Mouse (Mus musculus): ENCODE measurements around the gene Casq2.

The Casq2 gene

DNA sequence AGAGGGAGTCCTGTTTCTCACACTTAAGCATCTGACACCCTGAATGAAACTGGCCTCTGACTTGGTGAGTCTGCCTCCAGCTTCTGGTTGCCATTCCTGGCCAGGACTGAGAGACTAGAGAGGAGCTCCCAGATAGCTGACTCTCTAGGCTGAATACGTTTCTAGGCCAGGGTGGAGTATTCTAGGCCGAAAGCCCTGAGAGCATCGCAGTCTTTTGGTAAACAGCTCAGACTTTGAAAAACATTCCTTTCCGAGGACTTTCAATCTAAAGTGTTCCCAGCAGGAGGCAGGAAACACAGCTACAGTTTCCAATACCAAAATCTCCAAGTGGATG, 80.0 kb downstream of the Casq2 start:
- no peak for DNase-seq

DNA sequence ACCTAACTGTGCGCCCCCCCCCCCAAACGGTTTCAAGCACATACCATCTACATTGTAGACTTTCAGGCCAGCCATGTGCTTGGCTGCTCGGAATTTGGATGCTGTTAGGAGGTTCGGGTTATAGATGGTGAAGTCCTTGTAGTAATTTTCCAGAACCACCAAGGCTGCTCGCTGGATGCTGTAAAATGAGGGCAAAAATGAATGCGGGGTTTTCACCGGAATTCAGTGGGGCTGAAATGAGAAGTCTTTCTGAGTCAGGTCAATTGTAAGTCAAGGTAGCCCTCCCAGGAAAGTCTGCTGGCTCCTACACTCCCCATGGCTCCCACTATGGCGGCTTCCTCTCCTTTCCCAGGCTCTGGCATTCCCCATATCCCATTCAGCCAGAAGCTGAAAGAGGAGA, 80.6 kb downstream of the Casq2 start:
- no peak for DNase-seq

DNA sequence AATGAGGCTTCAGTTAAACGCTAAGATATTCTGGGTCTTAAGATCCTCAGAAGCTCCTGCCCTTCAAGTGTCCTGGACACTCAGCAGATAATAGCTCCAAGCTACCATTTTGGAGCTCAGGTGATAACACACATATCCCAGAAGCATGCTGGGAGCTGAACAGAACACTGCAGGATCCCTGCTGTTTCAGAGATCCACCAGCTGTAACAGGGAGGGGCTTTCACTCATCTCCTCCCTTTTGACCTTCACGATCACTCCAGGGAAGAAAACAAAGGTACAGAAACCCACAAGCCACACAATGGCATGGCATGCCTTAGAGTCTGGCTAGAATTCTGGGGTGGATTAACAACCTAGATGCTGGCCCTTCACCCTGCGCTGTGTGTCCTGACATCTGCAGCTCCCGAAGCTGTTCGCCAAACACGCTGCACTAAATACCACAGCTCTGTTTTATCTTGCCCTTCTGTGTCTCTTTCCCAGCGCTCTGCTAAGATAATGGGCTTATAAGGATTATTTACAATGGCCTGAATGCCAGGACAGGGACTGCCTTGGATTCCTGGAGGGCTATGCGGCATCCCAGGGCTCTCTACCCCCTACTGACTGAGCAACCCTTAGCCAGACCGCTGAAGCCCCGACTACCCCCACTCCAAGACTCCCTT, 81.5 kb downstream of the Casq2 start:
- DNase-seq, result no peak

DNA sequence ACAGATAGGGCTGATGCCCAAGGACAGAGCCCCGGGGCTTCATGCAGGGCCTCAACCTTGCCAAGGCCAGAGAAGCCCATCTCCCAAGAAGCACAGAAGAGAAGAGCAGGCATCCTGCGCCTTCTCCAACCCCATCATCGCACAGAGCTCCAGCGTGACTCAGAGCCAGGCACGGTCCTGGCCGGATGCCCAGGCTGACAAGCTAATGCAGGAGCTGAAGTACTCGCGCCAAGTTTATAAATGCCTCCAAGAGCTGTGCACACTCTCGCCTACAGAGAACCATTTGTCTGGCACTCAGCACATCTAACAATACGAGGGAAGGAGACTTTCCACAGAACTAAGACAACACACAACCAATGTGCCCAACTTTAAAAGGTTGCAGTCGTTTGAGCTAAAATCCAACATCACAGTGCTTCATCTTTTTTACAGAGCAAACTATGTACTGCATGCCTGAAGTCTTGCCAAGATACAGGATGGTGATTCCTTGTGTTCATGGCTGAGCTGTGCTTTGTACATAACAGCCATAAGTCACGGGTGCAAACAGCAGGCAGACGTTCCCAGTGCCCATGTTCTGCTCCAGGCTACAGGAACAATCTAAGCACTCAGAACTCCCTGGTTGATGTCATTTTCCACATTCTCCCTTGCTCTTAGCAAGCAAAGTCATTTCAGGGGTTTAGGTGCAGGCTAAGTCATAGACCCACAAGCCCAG, 83.1 kb downstream of the Casq2 start:
- DNase-seq, result peak; percentile 93 to 97

DNA sequence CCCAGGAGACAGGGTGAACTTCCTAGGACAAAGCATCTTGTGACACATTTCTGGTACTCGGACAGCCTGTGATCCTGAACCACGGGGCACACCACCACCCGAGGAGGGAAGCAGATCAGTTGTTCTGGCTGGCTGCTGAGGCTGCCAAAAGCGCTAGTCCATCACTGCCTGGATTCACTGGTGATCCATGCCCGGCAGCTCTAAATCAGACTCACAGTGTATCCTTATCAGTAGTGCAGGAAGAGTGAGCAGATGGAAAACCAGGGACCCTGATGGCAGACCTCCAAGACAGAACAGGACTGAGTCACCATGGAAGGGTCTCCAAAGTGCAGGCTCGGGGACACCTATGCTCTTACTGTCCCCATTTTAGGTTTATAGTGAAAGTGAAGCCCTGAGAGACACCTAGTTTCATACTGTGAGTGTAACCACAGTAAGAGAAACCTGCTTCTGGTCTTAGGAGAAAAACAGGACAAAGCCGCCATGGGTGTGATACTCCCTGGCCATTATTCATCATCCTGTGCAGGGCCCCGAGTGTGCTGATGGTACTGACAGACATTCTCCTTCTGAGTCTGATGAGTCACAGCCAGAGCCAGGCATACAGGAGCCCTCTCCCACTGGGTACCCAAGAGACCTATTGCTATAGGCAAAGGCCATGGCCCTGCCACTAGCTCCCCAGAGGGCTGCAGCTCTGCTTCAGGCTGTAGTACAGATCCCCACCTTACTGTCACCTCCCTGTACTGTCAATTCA, 88.1 kb downstream of the Casq2 start:
- DNase-seq, result no peak

DNA sequence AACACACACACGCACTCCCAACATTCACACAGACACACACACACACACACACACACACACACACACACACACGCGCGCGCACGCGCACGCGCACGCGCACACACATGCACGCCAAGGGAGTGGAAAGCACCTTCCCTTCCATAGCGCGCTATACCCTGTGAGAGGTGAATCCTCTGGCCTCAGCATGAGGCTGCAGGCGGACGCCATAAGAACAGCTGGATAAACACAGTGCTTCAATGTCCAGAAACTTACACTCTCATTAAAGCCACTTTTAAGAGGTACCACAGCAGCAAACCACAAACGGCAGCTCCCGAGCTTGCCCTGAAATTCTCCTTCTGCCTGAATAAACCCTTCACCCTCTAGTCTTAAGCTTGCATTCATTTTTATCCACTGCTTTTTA, 89.5 kb downstream of the Casq2 start:
- DNase-seq, result no peak

DNA sequence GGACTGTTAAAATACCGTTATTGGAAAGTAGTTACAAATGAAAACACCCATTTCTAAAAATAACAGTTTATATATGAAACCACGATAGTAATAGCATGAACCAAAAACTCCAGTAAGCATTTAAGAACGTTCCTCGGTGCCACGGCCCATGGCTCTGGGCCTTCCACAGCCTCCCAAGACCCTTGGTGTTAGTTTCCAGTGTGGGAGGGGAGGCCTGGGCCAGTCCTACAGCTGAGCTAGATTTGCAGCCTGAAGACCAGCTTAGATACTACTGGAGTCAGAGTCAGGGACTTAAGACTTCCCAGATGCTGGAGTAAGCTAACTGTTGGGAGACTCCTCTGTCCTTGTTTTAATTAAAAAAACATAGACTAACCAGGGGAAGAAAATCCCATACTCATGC, 89.9 kb downstream of the Casq2 start:
- no peak for DNase-seq

DNA sequence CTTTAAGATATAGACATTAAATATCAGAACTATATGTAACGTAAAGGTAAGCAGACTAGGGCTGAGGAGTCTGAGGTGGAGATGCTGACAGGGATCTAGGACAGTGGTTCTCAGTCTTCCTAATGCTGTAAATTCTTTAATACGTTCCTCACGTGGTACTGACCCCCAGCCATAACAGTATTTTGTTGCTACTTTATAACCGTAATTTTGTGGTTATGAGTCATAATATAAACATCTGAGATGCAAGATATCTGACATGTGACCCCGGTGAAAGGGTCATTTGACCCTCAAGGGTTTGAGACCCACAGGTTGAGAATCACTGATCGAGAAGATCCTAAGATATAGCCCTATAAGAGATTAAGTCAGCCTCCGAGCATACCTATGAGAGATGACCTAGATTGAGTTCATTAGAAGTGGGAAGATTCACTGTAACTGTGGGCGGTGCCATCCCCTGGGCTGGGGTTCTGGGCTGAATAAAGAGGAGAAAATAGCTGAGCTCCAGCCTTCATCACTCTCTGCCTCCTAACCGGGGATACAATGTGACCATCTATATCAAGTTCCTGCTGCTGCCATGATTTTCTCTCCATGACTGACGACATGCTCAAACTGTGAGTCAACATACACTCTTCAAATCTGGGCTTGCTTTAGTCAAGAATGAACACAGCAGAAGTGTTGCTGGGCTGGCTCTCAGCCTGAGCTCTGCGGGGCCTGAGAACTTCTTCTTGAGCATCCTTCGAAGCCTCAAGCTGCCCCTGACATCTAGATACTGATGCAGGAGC, 91.8 kb downstream of the Casq2 start:
- DNase-seq, result no peak

DNA sequence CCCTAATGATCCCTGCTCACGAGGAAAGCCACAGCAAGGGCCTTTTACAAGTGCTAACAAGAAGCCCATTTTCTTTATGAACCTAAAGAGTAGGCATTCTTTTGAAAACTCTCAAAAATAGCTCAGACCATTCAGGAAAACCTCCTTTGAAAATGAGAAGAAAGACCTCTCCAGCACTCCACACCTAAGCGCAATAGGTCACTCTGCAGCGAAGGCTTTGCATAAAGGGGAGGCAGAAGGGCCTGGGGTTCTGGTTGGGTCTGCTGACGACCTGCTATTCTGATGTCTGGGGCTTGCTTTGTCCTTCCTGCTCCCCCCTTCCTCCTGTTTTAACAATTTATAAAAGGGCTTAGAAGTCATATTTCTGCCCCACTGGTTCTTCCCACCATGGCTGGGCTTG, 93.7 kb downstream of the Casq2 start:
- DNase-seq, result no peak

DNA sequence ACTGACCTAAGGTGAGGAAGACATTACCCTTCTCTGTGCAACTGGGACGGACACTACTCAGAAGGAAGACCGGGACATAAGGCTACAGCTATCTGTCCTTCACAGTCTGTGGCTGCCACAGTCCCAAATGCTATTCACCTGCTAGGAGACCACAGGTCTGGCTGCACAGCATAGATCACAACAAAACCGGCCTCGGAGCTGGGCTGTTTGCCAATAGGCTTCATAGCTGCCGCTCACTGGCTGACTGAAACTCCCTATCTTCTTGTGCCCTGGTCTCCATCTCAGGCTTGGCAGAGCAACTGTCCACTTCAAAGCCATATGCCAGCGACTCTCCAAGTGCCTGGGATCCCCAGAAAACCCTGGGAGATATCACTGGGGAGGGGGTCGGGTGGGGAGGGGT, 94.5 kb downstream of the Casq2 start:
- DNase-seq, result peak in 1 of 2 experiments; percentile 39

DNA sequence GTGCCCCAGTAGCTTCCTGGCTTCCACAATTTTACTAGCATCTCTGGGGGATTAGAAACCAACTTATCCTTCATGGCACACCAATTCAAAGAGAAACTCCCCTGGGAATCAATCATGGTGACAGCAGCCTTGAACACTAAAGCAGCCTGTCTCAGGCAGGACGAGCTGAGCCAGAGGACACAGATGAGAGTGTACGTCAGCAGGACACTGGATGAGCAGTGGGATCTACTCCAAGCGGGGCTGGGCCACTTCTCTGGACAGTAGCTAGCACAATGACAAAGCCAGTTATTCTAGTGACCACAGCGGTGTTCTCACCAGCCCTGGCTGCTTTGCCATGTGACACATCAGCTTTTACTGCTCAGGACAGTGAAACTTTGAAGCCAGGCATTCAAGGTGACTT, 95.0 kb downstream of the Casq2 start:
- no peak for DNase-seq

DNA sequence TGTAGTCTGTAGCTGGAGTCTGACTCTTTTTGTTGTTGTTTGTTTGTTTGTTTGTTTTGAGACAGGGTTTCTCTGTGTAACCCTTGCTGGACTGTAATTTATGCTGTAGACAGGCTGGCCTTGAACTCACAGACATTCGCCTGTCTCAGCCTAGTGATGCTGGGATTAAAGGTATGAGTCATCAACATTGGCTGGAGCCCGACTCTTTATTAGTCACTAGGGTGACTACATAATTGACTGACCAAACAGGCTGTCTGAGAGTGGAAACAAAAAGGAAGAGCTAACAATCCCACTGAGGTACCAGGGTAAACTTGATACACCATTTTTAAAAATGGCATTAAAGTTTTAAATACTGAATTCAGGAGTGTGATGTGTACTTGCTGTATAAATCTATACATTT, 96.4 kb downstream of the Casq2 start:
- DNase-seq, result no peak

DNA sequence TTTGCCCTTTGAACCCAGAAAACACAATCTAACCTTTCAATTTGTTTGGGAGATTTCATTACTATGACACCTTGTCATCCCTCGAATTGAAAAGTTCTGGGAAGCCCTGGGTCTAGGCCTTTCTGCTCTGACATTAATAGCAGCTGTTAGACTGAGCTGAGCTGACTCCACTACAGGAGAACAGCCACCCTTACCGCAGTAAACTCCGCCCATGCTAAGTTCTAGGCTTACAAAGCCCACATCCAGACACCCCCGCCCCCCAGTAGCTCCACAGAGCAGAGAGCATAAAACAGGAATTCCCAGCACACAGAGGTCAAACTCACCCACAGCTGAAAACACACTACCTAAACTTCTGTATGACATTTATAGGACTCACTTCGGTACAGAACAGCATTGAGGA, 98.5 kb downstream of the Casq2 start:
- DNase-seq, result no peak

DNA sequence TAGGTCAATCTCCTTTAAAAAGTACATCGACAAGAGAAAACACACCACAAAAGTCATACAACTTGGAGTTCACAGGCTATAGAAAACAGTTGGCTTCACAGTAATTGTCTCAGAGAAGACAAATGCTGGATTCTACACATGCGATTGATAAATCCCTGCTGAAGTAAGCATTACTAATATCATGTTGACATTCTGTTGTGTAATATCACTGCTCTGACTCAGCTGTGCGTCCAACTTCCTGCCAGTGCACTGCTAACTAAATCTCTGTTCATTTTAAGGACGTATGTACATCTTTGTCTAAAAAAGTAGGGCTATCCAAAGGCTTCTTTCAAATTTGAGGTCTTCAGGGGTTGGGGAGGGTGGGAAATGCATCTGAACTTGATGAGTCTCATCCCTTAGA, 101.2 kb downstream of the Casq2 start:
- DNase-seq, result no peak

DNA sequence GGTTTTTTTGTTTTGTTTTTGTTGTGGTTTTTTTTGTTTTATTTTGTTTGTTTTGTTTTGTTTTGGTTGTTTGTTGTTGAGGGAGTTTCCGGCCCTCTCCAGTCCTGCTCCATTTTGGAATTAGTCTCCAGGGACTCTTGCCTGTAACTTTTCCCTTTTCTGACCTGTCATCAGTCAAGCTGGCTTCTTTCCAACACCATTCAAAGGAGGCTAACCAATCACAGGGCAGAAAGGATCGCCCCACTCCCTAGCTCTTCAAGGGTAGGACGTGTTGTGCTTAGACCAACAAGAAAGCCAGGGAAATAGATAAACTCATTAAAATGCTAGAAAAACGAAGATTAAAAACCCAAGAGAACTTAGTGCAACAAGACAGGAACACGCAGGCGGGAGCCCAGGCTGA, 102.8 kb downstream of the Casq2 start:
- DNase-seq, result peak in 1 of 2 experiments; percentile 43

DNA sequence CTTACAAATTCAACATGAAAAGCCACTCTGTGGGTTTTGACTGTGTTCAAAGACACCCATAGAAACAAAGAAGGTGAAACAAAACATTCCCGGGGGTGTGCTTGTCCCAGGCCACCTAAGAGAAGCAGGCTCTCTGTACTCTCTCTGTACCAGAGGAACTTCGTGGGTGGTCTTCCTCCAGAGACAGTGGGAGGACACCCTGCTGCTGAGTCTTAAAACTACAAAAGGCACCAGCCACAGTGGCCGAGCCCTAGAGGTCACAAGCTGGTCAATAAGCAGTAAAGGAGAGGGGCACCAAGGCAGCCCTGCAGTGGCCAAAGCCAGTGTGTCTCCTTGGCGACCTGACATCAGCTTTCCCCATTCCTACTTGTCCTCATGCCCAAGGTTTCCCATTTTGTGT, 103.8 kb downstream of the Casq2 start:
- no peak for DNase-seq

DNA sequence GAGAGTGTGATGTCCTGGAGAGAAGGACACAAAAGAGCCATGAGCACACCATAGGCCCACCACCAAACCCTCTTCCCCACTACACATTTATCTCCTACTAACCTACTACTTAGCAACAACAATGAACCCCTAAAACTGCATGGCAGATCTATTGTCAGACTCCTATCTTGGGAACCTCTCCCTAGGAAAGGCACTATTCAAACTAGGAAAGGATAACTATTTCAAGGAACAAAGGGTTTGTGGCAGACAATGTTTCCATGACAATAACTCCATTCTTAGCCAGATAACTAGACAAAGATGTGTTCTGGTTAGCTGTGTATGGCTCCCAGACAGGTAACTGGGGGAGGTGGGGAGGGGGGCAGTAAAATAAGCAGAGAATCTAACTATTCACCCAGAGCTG, 104.4 kb downstream of the Casq2 start:
- DNase-seq, result no peak

DNA sequence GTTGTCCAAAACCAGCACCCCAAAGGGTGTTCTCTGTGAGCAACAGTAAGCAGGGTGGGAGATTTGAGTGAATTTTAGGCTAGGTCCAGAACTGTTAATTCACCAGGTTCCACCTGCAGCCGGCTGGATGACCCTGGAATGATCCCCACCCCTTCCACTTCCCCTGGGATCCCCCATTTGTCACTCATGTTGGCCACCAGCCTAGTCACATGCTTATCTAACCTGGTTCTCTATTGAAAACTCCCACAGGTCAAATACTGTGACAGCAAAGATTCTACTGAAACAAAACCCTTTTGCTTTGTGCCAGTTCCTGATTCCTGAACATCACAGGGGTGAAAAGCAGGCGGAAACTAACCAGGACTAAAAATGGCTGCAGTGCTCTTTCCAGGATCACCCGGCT, 105.4 kb downstream of the Casq2 start:
- peak; percentile 36 to 46 for DNase-seq

DNA sequence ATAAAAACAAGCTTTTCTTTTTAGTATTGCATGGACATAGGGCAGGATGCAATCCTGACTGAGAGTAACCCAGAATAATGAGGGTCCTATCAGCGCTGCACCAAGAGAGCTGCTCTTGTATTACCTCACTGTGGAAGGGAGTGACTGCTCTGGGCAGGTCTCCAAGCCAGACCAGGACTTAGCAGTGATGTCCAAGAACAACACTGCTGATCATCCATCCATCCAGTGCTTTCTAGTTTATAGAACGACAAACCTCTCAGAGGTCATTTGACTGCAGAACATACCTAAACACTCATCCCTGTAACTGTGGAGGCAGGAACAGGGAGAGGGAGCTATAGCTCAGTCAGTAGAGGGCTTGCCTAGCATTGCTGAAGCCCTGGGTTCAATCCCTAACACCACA, 106.4 kb downstream of the Casq2 start:
- DNase-seq, result peak; percentile 44 to 64

DNA sequence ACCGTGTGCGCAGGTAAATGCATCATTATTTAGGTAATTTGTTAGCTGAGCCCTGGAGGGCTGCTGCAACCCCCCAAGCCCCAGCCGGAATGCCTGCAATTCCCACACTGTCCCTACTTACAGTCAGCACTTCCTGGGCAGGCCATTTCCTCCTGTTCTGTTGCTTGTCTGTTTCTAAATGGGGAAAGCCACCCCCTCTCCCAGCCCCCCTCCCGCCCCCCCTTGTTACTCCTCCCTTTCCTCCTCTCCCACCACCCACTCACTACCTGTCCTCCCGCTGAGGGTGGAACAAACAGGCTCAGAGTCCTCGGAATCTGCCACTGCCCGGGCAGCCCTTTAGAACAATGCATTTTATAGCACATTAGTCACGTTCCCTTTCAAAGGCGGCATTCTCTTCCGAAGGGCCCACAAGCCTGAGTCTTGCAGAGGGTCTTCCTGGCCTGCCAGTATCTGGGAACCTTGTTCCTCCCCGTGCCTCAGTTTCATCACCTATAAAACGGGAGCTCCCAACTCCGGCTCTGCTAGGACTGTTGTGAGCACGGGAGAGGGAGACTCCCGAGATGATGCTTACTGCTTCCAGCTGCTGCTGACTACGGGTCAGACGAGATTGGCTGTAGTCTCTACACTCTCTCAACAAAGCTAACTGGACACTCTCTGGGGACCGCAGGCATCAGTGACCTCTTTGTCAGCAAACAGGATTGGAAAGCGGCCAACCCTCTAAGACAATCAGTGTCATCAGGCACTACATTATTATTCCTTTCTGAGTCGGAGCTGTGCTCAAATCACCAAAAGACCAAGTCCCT, 107.5 kb downstream of the Casq2 start:
- DNase-seq, result peak; percentile 45 to 51

DNA sequence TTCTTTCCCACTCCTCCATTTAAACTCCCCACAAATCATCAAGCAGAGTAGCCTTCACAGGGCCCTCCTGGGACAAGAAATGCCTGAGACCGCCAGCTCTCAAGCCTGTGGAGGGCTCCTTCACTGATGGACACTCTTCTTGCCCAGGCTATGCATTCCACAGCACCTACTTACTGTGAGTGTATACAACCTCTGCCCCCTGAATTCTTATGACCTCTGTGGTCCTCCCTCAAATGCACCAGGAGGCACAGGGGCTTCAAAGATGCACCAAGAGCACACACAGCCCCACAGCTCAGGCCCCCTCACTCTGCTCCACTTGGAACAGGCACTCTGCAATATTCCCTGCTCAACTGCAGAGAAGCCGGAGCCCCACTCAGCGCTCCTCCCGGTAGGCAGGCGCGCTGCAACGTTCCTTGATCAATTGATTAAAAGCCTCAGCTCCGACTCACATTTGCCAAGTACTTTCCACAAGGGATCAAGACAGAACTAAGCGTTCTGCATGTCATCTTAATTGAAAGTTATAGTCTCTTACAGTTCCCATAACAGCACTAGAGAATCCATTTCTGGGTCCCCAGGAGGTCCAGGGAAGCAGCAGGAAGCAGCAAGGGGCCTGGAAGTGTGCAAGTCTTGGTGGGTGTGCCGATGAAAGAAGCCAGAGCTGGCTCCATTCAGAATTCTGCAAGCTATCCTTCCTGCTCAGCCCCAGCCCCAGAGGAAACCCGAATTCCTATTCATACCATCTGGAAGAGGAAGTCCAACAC, 108.3 kb downstream of the Casq2 start:
- no peak for DNase-seq

DNA sequence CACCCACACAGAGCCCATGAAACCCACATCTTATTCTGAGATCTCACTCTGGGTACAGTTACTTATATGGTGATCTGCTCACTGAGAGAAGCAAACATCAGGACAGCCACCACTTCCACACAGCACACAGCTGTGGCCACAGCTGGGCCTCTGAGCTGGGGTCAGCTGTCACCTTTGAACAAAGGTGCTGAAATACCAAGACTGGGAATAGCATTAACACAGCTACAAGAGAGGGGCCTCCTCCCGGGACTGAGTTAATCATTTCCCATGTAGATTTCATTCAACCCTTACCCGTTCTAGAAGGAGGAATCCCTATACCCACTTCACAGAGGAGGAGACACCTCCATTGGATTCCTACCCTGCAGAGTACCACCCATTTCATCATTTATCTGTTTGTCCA, 109.5 kb downstream of the Casq2 start:
- peak in 1 of 2 experiments; percentile 29 for DNase-seq
